Mouse (Mus musculus) limb, embryonic 11.5 days (tissue): ENCODE results near the gene Nprl3. TPM values are rescaled to one million over a fixed set of nuclear protein-coding genes. Genes with fewer than 3 reads are reported as not detected.
A peak's percentile ranks its signal among the peaks of the same experiment; 100 is the strongest.

Source experiments
- ATAC-seq: fragments of 200-750 bp; cut with Nextera tagmentation; 2 replicates; pipeline ENCODE4 v1.8.0; 2017; ENCODE audit warnings: low read depth; ENCODE audit not compliant: insufficient number of reproducible peaks, low FRiP score, low TSS enrichment
- DNase-seq: peaks from one replicate; pipeline ENCODE4 v3.0.0-alpha.2; 2015; ENCODE audit warnings: low spot score
- H3K27ac ChIP-seq: fragments of 300-500 bp; sonication (generic); replicated peaks from 2 replicates; pipeline ENCODE4 v1.5.1; 2014; ENCODE audit warnings: low read depth, mild to moderate bottlenecking, low read length
- H3K27me3 ChIP-seq: fragments of 300-500 bp; sonication (generic); 2 replicates; pipeline ENCODE4 v1.6.1; 2014; ENCODE audit warnings: mild to moderate bottlenecking, low read length, mixed read lengths; ENCODE audit not compliant: control insufficient read depth, insufficient read depth
- H3K36me3 ChIP-seq: fragments of 300-500 bp; sonication (generic); 2 replicates; pipeline ENCODE4 v1.6.1; 2014; ENCODE audit warnings: mild to moderate bottlenecking, low read length, moderate library complexity, mixed read lengths; ENCODE audit not compliant: control insufficient read depth, insufficient read depth
- H3K4me1 ChIP-seq: fragments of 300-500 bp; sonication (generic); 2 replicates; pipeline ENCODE4 v1.6.1; 2014; ENCODE audit warnings: low read length, mixed read lengths; ENCODE audit not compliant: control insufficient read depth, insufficient read depth
- H3K4me2 ChIP-seq: fragments of 300-500 bp; sonication (generic); 2 replicates; pipeline ENCODE4 v1.6.1; 2014; ENCODE audit warnings: low read depth, mild to moderate bottlenecking, moderate library complexity; ENCODE audit not compliant: severe bottlenecking
- H3K4me3 ChIP-seq: fragments of 300-500 bp; sonication (generic); 2 replicates; pipeline ENCODE4 v1.5.1; 2014; ENCODE audit warnings: low read depth, low read length
- H3K9ac ChIP-seq: fragments of 300-500 bp; sonication (generic); 2 replicates; pipeline ENCODE4 v1.6.1; 2014; ENCODE audit warnings: mild to moderate bottlenecking, low read length
- H3K9me3 ChIP-seq: fragments of 300-500 bp; sonication (generic); 2 replicates; pipeline ENCODE4 v1.6.1; 2016; ENCODE audit warnings: low read length; ENCODE audit not compliant: control insufficient read depth
- WGBS: fragments of 180-500 bp; shearing (Covaris S2); extraction: QIAGEN DNeasy Blood & Tissue Kit; methylation state at CpG from one replicate; pipeline ENCODE4 v1.1.7; 2014; 5-methylcytosine and 5-hydroxymethylcytosine counted together
- polyA plus RNA-seq: library from polyadenylated mRNA; unstranded; fragments of >200 nt; fragmentation: Nextera tagmentation; extraction: Ambion mirVana; gene quantifications from 2 replicates; pipeline ENCODE4 v1.2.1, GENCODE M21; 2014

Gene Nprl3
- polyA plus RNA-seq, 1 experiment from 2014 or later: 30.6 TPM

- Histone ChIP-seq H3K9me3 (no peaks in the 10 kb centered on the region), H3K27ac (no peak overlapping the region), H3K4me3 (no peak overlapping the region), H3K9ac (no peak overlapping the region), H3K27me3 (no peaks in the 10 kb centered on the region), H3K4me2 (no peak overlapping the region), H3K4me1 (no peaks in the 10 kb centered on the region), H3K36me3 (no peaks in the 10 kb centered on the region)
- ATAC-seq (0 out of 2 replicates have a peak, but pooled peaks have one; percentile 8), DNase-seq (no peak)
- 83% methylated on average over 12 of the region's 12 CpGs for WGBS
Observed at GRCm38 (mm10) chr11:32278458-32278957, 11.0 kb upstream of the Nprl3 start.

- Histone ChIP-seq H3K27me3 (no peaks in the 10 kb centered on the region), H3K4me1 (no peaks in the 10 kb centered on the region), H3K4me3 (no peak overlapping the region), H3K9ac (no peak overlapping the region), H3K9me3 (no peaks in the 10 kb centered on the region), H3K36me3 (no peaks in the 10 kb centered on the region), H3K4me2 (no peak overlapping the region), H3K27ac (no peak overlapping the region)
- WGBS: 70% methylated on average over 21 of the region's 21 CpGs
- DNase-seq (no peak), ATAC-seq (peak; percentile 48; the same call in 1 of the 2 replicates)
Observed at GRCm38 (mm10) chr11:32277736-32278457, 10.4 kb upstream of the Nprl3 start.

- no peak within 1 kb of the TSS for H3K9ac ChIP-seq
- no peaks in the 10 kb centered on the region for H3K36me3 ChIP-seq
- no peak for DNase-seq
- no peak within 1 kb of the TSS for H3K4me3 ChIP-seq
- 68% methylated on average over 3 of the region's 3 CpGs for WGBS
- H3K27ac ChIP-seq: no peak within 1 kb of the TSS
- H3K4me1 ChIP-seq: no peaks in the 10 kb centered on the region
- H3K9me3 ChIP-seq: no peaks in the 10 kb centered on the region
- no peaks in the 10 kb centered on the region for H3K27me3 ChIP-seq
- ATAC-seq: peak; percentile 37; the same call in 1 of the 2 replicates
- H3K4me2 ChIP-seq: no peak within 1 kb of the TSS
Observed at GRCm38 (mm10) chr11:32276347-32276746, 8.8 kb upstream of the Nprl3 start, which contains the start of gene Hba-x. Gene Hba-x (plus strand): TSS chr11:32276400.

- Histone ChIP-seq H3K4me3 (no peak overlapping the region), H3K4me1 (no peaks in the 10 kb centered on the region), H3K36me3 (no peaks in the 10 kb centered on the region), H3K27ac (no peak overlapping the region), H3K9ac (no peak overlapping the region), H3K27me3 (no peaks in the 10 kb centered on the region), H3K9me3 (no peaks in the 10 kb centered on the region), H3K4me2 (no peak overlapping the region)
- WGBS: 36% methylated on average over 4 of the region's 4 CpGs
- DNase-seq (no peak), ATAC-seq (no peak)
Observed at GRCm38 (mm10) chr11:32271178-32271577, 3.7 kb upstream of the Nprl3 start.

- no peak for DNase-seq
- ATAC-seq: no peak
- Histone ChIP-seq H3K4me1 (no peaks in the 10 kb centered on the region), H3K9ac (no peak overlapping the region), H3K4me2 (no peak overlapping the region), H3K36me3 (no peaks in the 10 kb centered on the region), H3K9me3 (no peaks in the 10 kb centered on the region), H3K27me3 (no peaks in the 10 kb centered on the region), H3K27ac (no peak overlapping the region), H3K4me3 (no peak overlapping the region)
- WGBS: 80% methylated on average over 5 of the region's 5 CpGs
Observed at GRCm38 (mm10) chr11:32268952-32269351, 1.4 kb upstream of the Nprl3 start.

GRCm38 (mm10) chr11:32267964-32268363 is 457 bp upstream of the Nprl3 start:
- Histone ChIP-seq H3K9me3 (no peaks in the 10 kb centered on the region), H3K27ac (peak overlapping the region; percentile 93), H3K4me2 (peak overlapping the region; percentile 63), H3K4me1 (no peaks in the 10 kb centered on the region), H3K27me3 (no peaks in the 10 kb centered on the region), H3K4me3 (peak overlapping the region; percentile 75), H3K36me3 (no peaks in the 10 kb centered on the region), H3K9ac (peak overlapping the region; percentile 97)
- DNase-seq (no peak), ATAC-seq (peak; percentile 10; the same call in 1 of the 2 replicates)
- WGBS: 34% methylated on average over 5 of the region's 5 CpGs

- Histone ChIP-seq H3K27me3 (no peaks in the 10 kb centered on the region), H3K9ac (peak overlapping the region; percentile 97), H3K4me1 (no peaks in the 10 kb centered on the region; the same call in 1 of the 2 replicates), H3K4me3 (peak overlapping the region; percentile 75), H3K36me3 (no peaks in the 10 kb centered on the region), H3K27ac (peak overlapping the region; percentile 93; the same call in 1 of the 2 replicates), H3K9me3 (no peaks in the 10 kb centered on the region), H3K4me2 (peak overlapping the region; percentile 63)
- 36% methylated on average over 6 of the region's 6 CpGs for WGBS
- no peak for DNase-seq
- no peak for ATAC-seq
Observed at GRCm38 (mm10) chr11:32266776-32267175, 731 bp downstream of the Nprl3 start.

- Histone ChIP-seq H3K4me2 (no peak overlapping the region; the same call in 1 of the 2 replicates), H3K9me3 (no peaks in the 10 kb centered on the region), H3K36me3 (no peaks in the 10 kb centered on the region), H3K27me3 (no peaks in the 10 kb centered on the region), H3K9ac (no peak overlapping the region), H3K4me1 (no peaks in the 10 kb centered on the region; the same call in 1 of the 2 replicates), H3K27ac (no peak overlapping the region), H3K4me3 (no peak overlapping the region)
- DNase-seq (no peak), ATAC-seq (no peak)
- 94% methylated on average over 6 of the region's 6 CpGs for WGBS
Observed at GRCm38 (mm10) chr11:32266194-32266593, 1.3 kb downstream of the Nprl3 start.
